25 mouse cellular contexts compared by ENCODE assay signal in genomic region chr3:153219391-153219790, GRCm38 (mm10).
"Had no signal": no experiment of that assay in that cellular context is flagged by ENCODE, and none has a peak within 500 bp of the region (broad histone marks: within the 10 kb centered on the region; RNA-seq: fewer than 3 reads in every experiment).

No protein-coding gene starts in this region.

- H3K9me3 ChIP-seq: heart, embryonic 15.5 days; hindbrain, embryonic 13.5 days; hindbrain, embryonic 15.5 days; kidney, embryonic 15.5 days; limb, embryonic 15.5 days had no signal

- H3K27ac ChIP-seq: gastrocnemius, adult 2 months; heart, embryonic 13.5 days; heart, embryonic 15.5 days; hindbrain, embryonic 13.5 days; hindbrain, embryonic 15.5 days; hindbrain, postnatal 0 days; kidney, embryonic 15.5 days; kidney, postnatal 0 days; limb, embryonic 13.5 days; limb, embryonic 15.5 days; liver, embryonic 12.5 days had no signal

- DNase-seq: gastrocnemius, adult 2 months; gastrocnemius, postnatal 10 days; gastrocnemius, postnatal 25 days; heart, adult 18-20 months; heart, postnatal 36 days; kidney, adult 11 months; kidney, adult 2 months; kidney, adult 9 months; kidney, postnatal 14 days; kidney, postnatal 36 days; layer of hippocampus, adult 9-11 months; layer of hippocampus, postnatal 36 days; left cerebral cortex, postnatal 4 days had no signal

- H3K4me2 ChIP-seq: heart, embryonic 11.5 days; heart, embryonic 13.5 days; heart, embryonic 15.5 days; hindbrain, embryonic 13.5 days; hindbrain, embryonic 15.5 days; kidney, embryonic 15.5 days; limb, embryonic 13.5 days; limb, embryonic 15.5 days; liver, embryonic 12.5 days had no signal

- H3K36me3 ChIP-seq: heart, embryonic 13.5 days; heart, embryonic 15.5 days; hindbrain, embryonic 13.5 days; hindbrain, embryonic 15.5 days; kidney, embryonic 15.5 days; limb, embryonic 15.5 days; liver, embryonic 12.5 days had no signal

- H3K27me3 ChIP-seq: heart, embryonic 13.5 days; heart, embryonic 15.5 days; hindbrain, embryonic 13.5 days; hindbrain, embryonic 15.5 days; kidney, embryonic 15.5 days; limb, embryonic 13.5 days; limb, embryonic 15.5 days; liver, embryonic 12.5 days had no signal

- H3K9ac ChIP-seq: heart, embryonic 13.5 days; heart, embryonic 15.5 days; hindbrain, embryonic 13.5 days; hindbrain, embryonic 15.5 days; kidney, embryonic 15.5 days; limb, embryonic 13.5 days; limb, embryonic 15.5 days; liver, embryonic 12.5 days had no signal

- H3K4me3 ChIP-seq: gastrocnemius, adult 2 months; heart, embryonic 13.5 days; heart, embryonic 15.5 days; hindbrain, embryonic 13.5 days; hindbrain, embryonic 15.5 days; kidney, embryonic 15.5 days; limb, embryonic 13.5 days; limb, embryonic 15.5 days; liver, embryonic 12.5 days had no signal

- ATAC-seq: hindbrain, postnatal 0 days; intestine, embryonic 16.5 days; liver, embryonic 12.5 days had no signal

- H3K4me1 ChIP-seq: heart, embryonic 13.5 days; heart, embryonic 15.5 days; hindbrain, embryonic 13.5 days; hindbrain, embryonic 15.5 days; limb, embryonic 15.5 days; liver, embryonic 12.5 days had no signal
